Comparison of ENCODE assay signal across 18 mouse cellular contexts in genomic region chr2:59830940-59831339, GRCm38 (mm10). TPM values are rescaled to one million over a fixed set of nuclear protein-coding genes. Genes with fewer than 3 reads are reported as not detected.
DNase-seq lines count a peak whose midpoint lies in the region; ATAC-seq and TF ChIP-seq lines count a peak whose summit lies in the region.
"Had no signal": no experiment of that assay in that cellular context is flagged by ENCODE, and none has a peak within 500 bp of the region (broad histone marks: within the 10 kb centered on the region; RNA-seq: fewer than 3 reads in every experiment).

No protein-coding gene starts in this region.

- H3K4me2 ChIP-seq in heart, embryonic 12.5 days, result no peak overlapping the region
- H3K4me2 ChIP-seq in heart, postnatal 0 days (ENCODE audit: low read depth, low read length), result no peak overlapping the region
- H3K4me2 ChIP-seq: forebrain, embryonic 12.5 days; limb, embryonic 12.5 days; midbrain, embryonic 13.5 days; neural tube, embryonic 13.5 days; stomach, embryonic 15.5 days had no signal

- ATAC-seq in heart, embryonic 12.5 days (ENCODE audit: insufficient number of reproducible peaks, low FRiP score), result no peak
- no peak for ATAC-seq in heart, postnatal 0 days (ENCODE audit: insufficient read depth, low read depth)

- DNase-seq in heart, adult 9 months (ENCODE audit: low spot score in 2 of 2), result no peak
- no peak for DNase-seq in layer of hippocampus, adult 2 months (ENCODE audit: low spot score in 2 of 2)
- DNase-seq in layer of hippocampus, adult 9-11 months, result no peak
- no peak for DNase-seq in heart, postnatal 0 days (ENCODE audit: low spot score)
- DNase-seq in skeletal muscle tissue, adult 2 months (ENCODE audit: low read depth, low spot score), result peak; percentile 19
- no peak for DNase-seq in urinary bladder, postnatal 10 days (ENCODE audit: low spot score)
- DNase-seq: cerebellum, adult 2 months; cerebellum, postnatal 36 days; gastrocnemius, postnatal 10 days; kidney, adult 18-20 months; kidney, postnatal 25 days; thymus, postnatal 14 days had no signal

- no peak overlapping the region for H3K4me3 ChIP-seq in heart, embryonic 12.5 days
- no peak overlapping the region for H3K4me3 ChIP-seq in layer of hippocampus, adult 2 months
- H3K4me3 ChIP-seq in heart, postnatal 0 days (ENCODE audit: low read depth, low read length), result no peak overlapping the region
- H3K4me3 ChIP-seq: forebrain, embryonic 12.5 days; limb, embryonic 12.5 days; midbrain, embryonic 13.5 days; neural tube, embryonic 13.5 days; stomach, embryonic 15.5 days had no signal

- H3K4me1 ChIP-seq in heart, embryonic 12.5 days (replicated peaks), result peaks cover 83% of the 10 kb centered on the region
- peaks cover 63% of the 10 kb centered on the region for H3K4me1 ChIP-seq in heart, postnatal 0 days (ENCODE audit: control insufficient read depth, insufficient read depth)

- H3K27me3 ChIP-seq in heart, embryonic 12.5 days (replicated peaks), result no peaks in the 10 kb centered on the region
- H3K27me3 ChIP-seq in heart, postnatal 0 days (ENCODE audit: control insufficient read depth, insufficient read depth, low read length), result no peaks in the 10 kb centered on the region
- H3K27me3 ChIP-seq: forebrain, embryonic 12.5 days; limb, embryonic 12.5 days; neural tube, embryonic 13.5 days; stomach, embryonic 15.5 days had no signal

- TF ChIP-seq CTCF in layer of hippocampus, adult 2 months (conservative IDR thresholded peaks at IDR 0.05), result no peak
- no peak for TF ChIP-seq CTCF in heart, postnatal 0 days (IDR thresholded peaks at IDR 0.05; ENCODE audit: low read depth)

- 66% methylated on average over 5 of the region's 5 CpGs for WGBS in heart, embryonic 12.5 days
- WGBS in heart, postnatal 0 days, result 57% methylated on average over 5 of the region's 5 CpGs

- peaks cover 28% of the 10 kb centered on the region for H3K36me3 ChIP-seq in heart, embryonic 12.5 days
- H3K36me3 ChIP-seq in heart, postnatal 0 days (replicated peaks; ENCODE audit: control insufficient read depth, insufficient read depth, low read length), result peaks cover 16% of the 10 kb centered on the region
- H3K36me3 ChIP-seq: midbrain, embryonic 13.5 days had no signal

- H3K9ac ChIP-seq in heart, embryonic 12.5 days, result peak overlapping the region; percentile 39; the same call in 1 of the 2 replicates
- H3K9ac ChIP-seq in heart, postnatal 0 days (replicated peaks; ENCODE audit: low read depth, low read length), result no peak overlapping the region
- H3K9ac ChIP-seq: forebrain, embryonic 12.5 days; limb, embryonic 12.5 days; midbrain, embryonic 13.5 days; neural tube, embryonic 13.5 days; stomach, embryonic 15.5 days had no signal

- no peak for TF ChIP-seq EP300 in heart, postnatal 0 days (IDR thresholded peaks at IDR 0.05; ENCODE audit: low read depth)

- H3K27ac ChIP-seq in heart, embryonic 12.5 days (ENCODE audit: poor library complexity, severe bottlenecking), result peak overlapping the region; percentile 95
- H3K27ac ChIP-seq in layer of hippocampus, adult 2 months, result peak overlapping the region; percentile 83; the same call in 1 of the 2 replicates
- H3K27ac ChIP-seq in heart, postnatal 0 days (ENCODE audit: low read depth), result peak overlapping the region; percentile 95
- H3K27ac ChIP-seq: forebrain, embryonic 12.5 days; midbrain, embryonic 13.5 days; neural tube, embryonic 13.5 days; stomach, embryonic 15.5 days had no signal

- no peaks in the 10 kb centered on the region for H3K9me3 ChIP-seq in heart, embryonic 12.5 days (replicated peaks)
- no peaks in the 10 kb centered on the region for H3K9me3 ChIP-seq in heart, postnatal 0 days (replicated peaks; ENCODE audit: control insufficient read depth, low read length)
- H3K9me3 ChIP-seq: forebrain, embryonic 12.5 days; limb, embryonic 12.5 days; midbrain, embryonic 13.5 days; neural tube, embryonic 13.5 days; stomach, embryonic 15.5 days had no signal

RNA-seq across cellular contexts. Expression of gene Wdsub1, which starts 51.5 kb away (rescaled TPM):
- 46.7 and 47.8 TPM in 2 replicates for polyA plus RNA-seq in heart, embryonic 12.5 days (2016; fragmentation: Nextera tagmentation; extraction: Ambion mirVana)
- 10 to 100 TPM; 22.6 to 23.7 TPM for total RNA-seq in layer of hippocampus, adult 2 months (2021)
- 268 and 306 TPM in 2 replicates for total RNA-seq in heart, postnatal 0 days (2014; rRNA removed; ENCODE audit: low replicate concordance)
- polyA plus RNA-seq in heart, postnatal 0 days (2015; fragmentation: Nextera tagmentation; extraction: Ambion mirVana), result 42.8 and 43.2 TPM in 2 replicates

Comparison
In these comparisons a context has a peak if more than half of its experiments do, and no peak if none do; other contexts are left out.
1. RNA of gene Wdsub1, which starts 51.5 kb away (total RNA-seq): 268 to 306 TPM in heart, postnatal 0 days; 22.6 to 23.7 TPM in layer of hippocampus, adult 2 months; every median in the first group is over 10 times any median in the second.
2. Peak in every context shown above with its lines, with median percentiles within 50 percentile points of each other: H3K27ac ChIP-seq.